Mouse (Mus musculus) liver, embryonic 14.5 days (tissue): Measurements from ENCODE around the gene Csad.

Experiments
- CTCF ChIP-seq: IDR thresholded peaks from 2 replicates; pipeline ENCODE4 v1.5.1; 2016; ENCODE audit warnings: antibody characterized with exemption, low read depth, control low read depth
- EP300 ChIP-seq: IDR thresholded peaks from 2 replicates; pipeline ENCODE4 v1.6.1; 2016; ENCODE audit warnings: antibody characterized with exemption, low read depth

DNA sequence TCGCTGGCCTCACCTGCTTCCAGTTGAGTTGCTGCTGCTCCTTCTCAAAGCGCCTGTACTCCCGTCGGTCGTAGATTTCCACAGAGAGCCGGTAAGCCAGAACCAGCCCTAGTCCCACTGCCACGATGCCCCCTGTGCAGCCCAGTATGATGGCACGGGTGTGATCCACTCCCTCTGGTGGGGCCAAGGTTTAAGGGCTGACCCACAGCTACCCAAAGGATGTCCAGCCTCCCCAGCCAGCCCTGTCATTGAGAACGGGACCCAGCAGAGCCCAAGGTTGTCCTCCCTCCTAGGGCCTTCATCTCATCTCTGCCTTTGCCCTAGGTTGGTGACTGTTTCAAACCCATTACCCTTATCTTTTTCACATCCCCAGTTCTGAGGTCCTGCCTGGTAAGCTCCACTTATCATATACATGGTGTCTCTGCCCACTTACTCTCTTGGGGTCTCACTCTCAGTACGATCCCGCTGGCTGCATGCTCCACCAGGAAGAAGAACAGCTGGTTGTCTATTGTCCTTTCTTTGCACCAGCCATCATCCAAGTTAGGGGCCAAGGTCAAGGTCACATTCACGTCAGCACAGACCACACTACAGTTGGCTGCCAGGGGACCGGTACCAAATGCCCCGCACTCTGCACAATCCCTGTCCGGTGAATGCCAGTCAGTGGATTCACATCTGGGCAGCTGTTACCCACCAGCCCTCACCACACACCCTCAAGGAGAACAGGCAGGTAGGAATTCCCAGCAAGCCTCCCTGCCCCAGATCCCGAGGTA, 12.1 kb upstream of the Csad start:
- TF ChIP-seq CTCF: no peak
- no peak for TF ChIP-seq EP300
